11 mouse cellular contexts compared by ENCODE assay signal in genomic region chr1:93184071-93184828, GRCm38 (mm10). TPM values are rescaled to one million over a fixed set of nuclear protein-coding genes. Genes with fewer than 3 reads are reported as not detected.
DNase-seq lines count a peak whose midpoint lies in the region; ATAC-seq and TF ChIP-seq lines count a peak whose summit lies in the region.
"Had no signal": no experiment of that assay in that cellular context is flagged by ENCODE, and none has a peak within 500 bp of the region (broad histone marks: within the 10 kb centered on the region; RNA-seq: fewer than 3 reads in every experiment).

No protein-coding gene starts in this region.

- no peak overlapping the region for H3K4me2 ChIP-seq in hindbrain, embryonic 14.5 days (replicated peaks)
- H3K4me2 ChIP-seq in hindbrain, embryonic 12.5 days (replicated peaks), result no peak overlapping the region
- H3K4me2 ChIP-seq: limb, embryonic 13.5 days had no signal

- no peaks in the 10 kb centered on the region for H3K9me3 ChIP-seq in hindbrain, embryonic 14.5 days (ENCODE audit: control insufficient read depth, low read length)
- H3K9me3 ChIP-seq in hindbrain, embryonic 12.5 days (replicated peaks), result no peaks in the 10 kb centered on the region
- H3K9me3 ChIP-seq: limb, embryonic 13.5 days had no signal

- no peaks in the 10 kb centered on the region for H3K4me1 ChIP-seq in hindbrain, embryonic 14.5 days (replicated peaks; ENCODE audit: control insufficient read depth, insufficient read depth, low read length)
- H3K4me1 ChIP-seq in hindbrain, embryonic 12.5 days, result no peaks in the 10 kb centered on the region
- peaks cover 5% of the 10 kb centered on the region for H3K4me1 ChIP-seq in cerebellum, adult 2 months (ENCODE audit: control insufficient read depth, insufficient read depth, low read length)

- no peaks in the 10 kb centered on the region for H3K27me3 ChIP-seq in hindbrain, embryonic 14.5 days (ENCODE audit: control insufficient read depth, insufficient read depth, low read length)
- peaks cover 15% of the 10 kb centered on the region for H3K27me3 ChIP-seq in hindbrain, embryonic 12.5 days
- no peaks in the 10 kb centered on the region for H3K27me3 ChIP-seq in cerebellum, adult 2 months (ENCODE audit: control insufficient read depth, insufficient read depth, low read length)

- ATAC-seq in hindbrain, embryonic 14.5 days (ENCODE audit: low FRiP score), result peak; percentile 63
- no peak for ATAC-seq in hindbrain, embryonic 12.5 days (ENCODE audit: low FRiP score)

- TF ChIP-seq CTCF in cerebellum, adult 2 months (IDR thresholded peaks at IDR 0.05; ENCODE audit: borderline replicate concordance, insufficient read depth, low read depth, low read length), result no peak

- no peak overlapping the region for H3K9ac ChIP-seq in hindbrain, embryonic 14.5 days
- H3K9ac ChIP-seq in hindbrain, embryonic 12.5 days, result no peak overlapping the region
- H3K9ac ChIP-seq: limb, embryonic 13.5 days had no signal

- WGBS in hindbrain, embryonic 14.5 days, result 71% methylated on average over 14 of the region's 14 CpGs
- 78% methylated on average over 14 of the region's 14 CpGs for WGBS in hindbrain, embryonic 12.5 days
- 17% methylated on average over 14 of the region's 14 CpGs for WGBS in cerebellum, adult 2 months

- H3K36me3 ChIP-seq in hindbrain, embryonic 14.5 days (replicated peaks; ENCODE audit: control insufficient read depth, insufficient read depth), result no peaks in the 10 kb centered on the region
- no peaks in the 10 kb centered on the region for H3K36me3 ChIP-seq in hindbrain, embryonic 12.5 days
- H3K36me3 ChIP-seq: limb, embryonic 13.5 days had no signal

- TF ChIP-seq POLR2A in cerebellum, adult 2 months (IDR thresholded peaks at IDR 0.05; ENCODE audit: borderline replicate concordance, insufficient read depth, low read length), result no peak

- no peak overlapping the region for H3K4me3 ChIP-seq in hindbrain, embryonic 14.5 days (replicated peaks; ENCODE audit: low read length)
- no peak overlapping the region for H3K4me3 ChIP-seq in hindbrain, embryonic 12.5 days
- no peak overlapping the region for H3K4me3 ChIP-seq in cerebellum, adult 2 months (replicated peaks; ENCODE audit: insufficient read depth, low read depth, low read length)
- H3K4me3 ChIP-seq: limb, embryonic 13.5 days had no signal

- no peak overlapping the region for H3K27ac ChIP-seq in hindbrain, embryonic 14.5 days
- H3K27ac ChIP-seq in hindbrain, embryonic 12.5 days, result no peak overlapping the region
- H3K27ac ChIP-seq in cerebellum, adult 2 months (ENCODE audit: insufficient read depth, low read length), result no peak overlapping the region
- H3K27ac ChIP-seq: limb, embryonic 13.5 days had no signal

- DNase-seq in hindbrain, embryonic 14.5 days (ENCODE audit: low spot score), result no peak
- DNase-seq in NIH3T3 (ENCODE audit: low read depth), result peak; percentile 92
- DNase-seq in cerebellum, adult 2 months, result peak; percentile 27 to 60
- DNase-seq in layer of hippocampus, postnatal 36 days, result peak; percentile 18 to 49
- no peak for DNase-seq in spleen, postnatal 14 days (ENCODE audit: low spot score in 2 of 2)
- DNase-seq in thymus, postnatal 36 days, result no peak
- DNase-seq: kidney, adult 2 months had no signal

RNA-seq across cellular contexts. Expression of gene Crocc2, which starts 15.7 kb away (rescaled TPM):
- polyA plus RNA-seq in hindbrain, embryonic 14.5 days (2014; fragmentation: Nextera tagmentation; extraction: Ambion mirVana), result 0.22 and 0.50 TPM in 2 replicates
- 0.44 and 0.45 TPM in 2 replicates for polyA plus RNA-seq in hindbrain, embryonic 12.5 days (2016; fragmentation: Nextera tagmentation; extraction: Ambion mirVana)
- 0.28 and 0.54 TPM in 2 replicates for polyA plus RNA-seq in cerebellum, adult 2 months (2012; rRNA removed)
- total RNA-seq in layer of hippocampus, postnatal 36 days (2021), result under 1 TPM; 0.15 to 0.25 TPM
- total RNA-seq: common myeloid progenitor, adult 5-6 weeks had no signal

RNA-seq across cellular contexts. Expression of gene 2310007B03Rik, which starts 23.5 kb away (rescaled TPM):
- polyA plus RNA-seq in hindbrain, embryonic 14.5 days (2014; fragmentation: Nextera tagmentation; extraction: Ambion mirVana), result 0.26 and 0.33 TPM in 2 replicates
- polyA plus RNA-seq in hindbrain, embryonic 12.5 days (2016; fragmentation: Nextera tagmentation; extraction: Ambion mirVana), result 0.35 and 0.41 TPM in 2 replicates
- 0.10 TPM in 1 of 2 replicates, not detected in the other for polyA plus RNA-seq in cerebellum, adult 2 months (2012; rRNA removed)
- not detected for total RNA-seq in layer of hippocampus, postnatal 36 days (2021)
- total RNA-seq: common myeloid progenitor, adult 5-6 weeks had no signal

RNA-seq across cellular contexts. Expression of gene Agxt, which starts 49.2 kb away (rescaled TPM):
- polyA plus RNA-seq in hindbrain, embryonic 14.5 days (2014; fragmentation: Nextera tagmentation; extraction: Ambion mirVana), result not detected in 2 replicates
- not detected in 2 replicates for polyA plus RNA-seq in hindbrain, embryonic 12.5 days (2016; fragmentation: Nextera tagmentation; extraction: Ambion mirVana)
- not detected in 2 replicates for polyA plus RNA-seq in cerebellum, adult 2 months (2012; rRNA removed)
- not detected for total RNA-seq in layer of hippocampus, postnatal 36 days (2021)
- total RNA-seq: common myeloid progenitor, adult 5-6 weeks had no signal
- polyA plus RNA-seq: gonadal fat pad, adult 2 months; limb, embryonic 13.5 days had no signal

RNA-seq across cellular contexts. Expression of gene Sned1, which starts 51.4 kb away (rescaled TPM):
- polyA plus RNA-seq in hindbrain, embryonic 14.5 days (2014; fragmentation: Nextera tagmentation; extraction: Ambion mirVana), result 9.4 and 10.9 TPM in 2 replicates
- 15.2 and 16.2 TPM in 2 replicates for polyA plus RNA-seq in hindbrain, embryonic 12.5 days (2016; fragmentation: Nextera tagmentation; extraction: Ambion mirVana)
- polyA plus RNA-seq in cerebellum, adult 2 months (2012; rRNA removed), result 18.5 and 20.6 TPM in 2 replicates
- 1 to 10 TPM; 4.6 to 8.3 TPM for total RNA-seq in layer of hippocampus, postnatal 36 days (2021)

Comparison
In these comparisons a context has a peak if more than half of its experiments do, and no peak if none do; other contexts are left out.
1. DNase-seq: peak in NIH3T3 (single experiment), cerebellum, adult 2 months (2 of 2) and layer of hippocampus, postnatal 36 days (2 of 2); none in hindbrain, embryonic 14.5 days (single experiment), spleen, postnatal 14 days (0 of 2) and thymus, postnatal 36 days (0 of 2).